Mouse (Mus musculus) liver, adult (tissue): ENCODE measurements around the gene Tbcc.

Experiments used
- GATA4 ChIP-seq: IDR thresholded peaks from 2 replicates; pipeline ENCODE4 v1.6.1; 2014; ENCODE audit warnings: mild to moderate bottlenecking, low read length; ENCODE audit not compliant: insufficient replicate concordance

The Tbcc gene

DNA sequence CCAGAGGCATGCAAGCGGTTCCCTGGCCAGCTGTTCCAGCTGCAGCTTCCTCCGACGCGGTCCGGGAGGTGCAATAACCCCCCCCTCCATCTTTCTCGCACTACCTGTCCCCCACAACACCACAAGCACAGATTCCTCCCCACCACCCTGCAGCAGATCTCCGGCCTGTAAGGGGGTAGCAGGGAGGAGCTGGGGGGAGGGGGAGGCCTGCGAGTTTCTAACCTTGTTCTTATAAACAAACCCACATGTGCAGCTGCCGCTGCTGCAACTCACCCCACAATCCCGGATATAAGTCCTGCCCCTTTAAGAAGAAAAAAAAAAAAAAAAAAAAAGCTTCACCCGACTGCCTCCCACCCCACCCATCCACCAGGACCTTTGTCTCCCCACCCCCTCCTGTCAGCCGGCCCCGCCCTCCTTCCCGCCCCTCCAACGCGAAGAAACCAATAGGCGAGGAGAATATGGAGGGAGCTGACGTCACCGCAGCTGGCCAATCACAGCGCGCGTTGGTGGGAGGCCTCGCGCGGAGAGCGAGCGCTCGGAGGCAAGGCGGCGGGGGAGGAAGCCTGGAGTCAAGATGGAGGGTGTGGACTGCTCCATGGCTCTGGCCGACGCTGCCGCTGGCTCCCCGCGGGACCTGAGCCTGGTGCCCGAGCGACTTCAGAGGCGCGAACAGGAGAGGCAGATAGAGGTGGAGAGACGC lies at the start of gene Tbcc:
Gene Tbcc (plus strand): TSS at position 569 of the 700 bp plus-strand sequence.
- no peak for TF ChIP-seq GATA4

DNA sequence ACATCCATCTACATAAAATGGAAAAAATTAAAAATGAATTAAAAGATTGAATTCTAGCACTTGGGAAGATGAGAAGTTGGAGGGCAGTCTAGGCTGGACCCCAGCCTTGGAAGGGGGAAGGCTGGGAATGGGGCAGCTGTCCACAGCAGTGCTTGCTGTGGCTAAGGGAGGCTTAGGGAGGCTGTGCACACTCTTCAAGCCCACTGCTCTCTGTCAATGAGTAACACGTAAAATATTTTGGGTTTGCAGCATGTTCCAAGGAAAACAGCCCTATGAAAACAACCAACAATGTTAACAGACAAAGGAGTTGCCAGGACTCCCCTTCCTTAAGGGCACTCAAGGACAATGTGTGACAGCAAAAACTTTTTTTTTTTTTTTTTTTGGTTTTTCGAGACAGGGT lies 47.5 kb upstream of the Tbcc start:
- no peak for TF ChIP-seq GATA4

DNA sequence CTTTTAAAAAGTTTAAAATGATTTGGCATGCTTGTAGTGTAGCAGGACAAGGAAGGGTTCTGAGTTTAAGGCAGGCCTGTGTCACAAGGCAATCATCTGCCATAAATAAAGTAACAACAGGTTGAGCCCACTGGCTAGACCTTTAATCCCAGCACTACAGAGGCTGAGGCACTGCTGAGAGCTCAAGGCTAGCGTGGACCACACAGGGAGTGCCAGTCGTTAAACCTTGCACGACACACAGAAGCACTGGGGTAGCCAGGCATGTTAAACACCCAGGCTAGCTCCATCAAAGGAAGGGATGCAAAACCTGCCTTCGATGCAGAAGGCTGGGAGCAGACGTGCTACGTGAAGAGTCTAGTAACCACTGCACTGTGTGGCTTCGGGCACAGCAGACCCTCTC lies 46.8 kb upstream of the Tbcc start:
- TF ChIP-seq GATA4: no peak

DNA sequence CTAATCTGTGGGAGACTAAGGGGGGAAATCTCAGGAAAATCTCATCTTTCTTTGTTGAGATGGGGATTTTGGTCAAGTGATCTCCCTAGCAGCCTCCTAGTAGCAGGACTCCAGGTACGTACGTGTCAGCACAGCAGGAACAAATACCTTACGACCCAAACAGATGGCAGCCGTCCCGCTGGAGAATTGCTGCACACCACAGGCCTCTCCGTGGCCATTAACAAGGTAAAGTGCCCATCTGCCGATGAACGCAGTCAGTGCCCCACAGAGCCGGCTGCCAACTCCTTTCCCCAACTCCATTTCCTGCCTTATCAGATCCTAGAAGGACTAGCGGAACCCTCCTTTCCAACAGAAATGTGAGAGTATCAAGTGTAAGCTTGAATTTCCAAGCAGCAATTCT lies 45.7 kb upstream of the Tbcc start:
- no peak for TF ChIP-seq GATA4

DNA sequence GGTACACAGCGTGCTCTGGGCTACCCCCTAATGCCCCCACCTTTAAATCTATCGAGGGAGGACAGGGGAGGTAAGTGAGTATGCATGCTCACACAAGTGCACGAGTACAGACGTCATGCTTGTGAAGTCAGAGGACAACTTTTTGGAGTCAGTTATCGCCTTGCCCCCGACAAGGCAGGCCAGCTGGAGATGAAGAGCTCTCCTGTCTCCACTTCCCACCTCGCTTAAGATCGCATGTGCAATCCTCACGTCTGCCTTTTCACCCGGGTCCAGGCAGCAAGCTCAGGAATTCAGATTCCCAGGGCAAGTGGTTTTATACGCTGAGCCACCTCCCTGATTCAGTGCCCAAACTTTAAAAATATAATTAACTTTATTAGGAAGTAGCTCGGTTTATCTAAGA lies 45.2 kb upstream of the Tbcc start:
- no peak for TF ChIP-seq GATA4

DNA sequence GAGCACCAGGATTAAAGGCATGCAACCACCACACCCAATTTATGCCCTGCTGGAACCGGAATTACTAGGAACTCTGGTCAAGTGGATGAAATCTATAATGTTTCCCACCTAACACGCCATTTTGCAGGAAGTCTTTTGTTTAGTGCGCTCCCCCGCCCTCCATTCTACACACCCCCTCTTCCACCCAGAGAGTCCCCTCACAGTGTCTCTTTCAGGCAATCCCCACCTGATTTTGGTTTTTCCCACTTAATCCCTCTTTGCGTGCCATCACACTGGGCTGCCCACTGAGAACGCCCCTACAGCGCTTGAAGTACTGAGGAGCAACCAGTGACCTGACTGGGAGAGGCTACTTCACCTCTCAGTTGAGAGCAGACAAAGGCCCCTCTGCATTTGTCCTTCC lies 43.3 kb upstream of the Tbcc start:
- no peak for TF ChIP-seq GATA4

- TF ChIP-seq GATA4: no peak
These were observed 37.8 kb upstream of the Tbcc start for GRCm38 (mm10) chr17:46852725-46853124.

- TF ChIP-seq GATA4: no peak
These were observed 37.2 kb upstream of the Tbcc start for GRCm38 (mm10) chr17:46853281-46853680.

DNA sequence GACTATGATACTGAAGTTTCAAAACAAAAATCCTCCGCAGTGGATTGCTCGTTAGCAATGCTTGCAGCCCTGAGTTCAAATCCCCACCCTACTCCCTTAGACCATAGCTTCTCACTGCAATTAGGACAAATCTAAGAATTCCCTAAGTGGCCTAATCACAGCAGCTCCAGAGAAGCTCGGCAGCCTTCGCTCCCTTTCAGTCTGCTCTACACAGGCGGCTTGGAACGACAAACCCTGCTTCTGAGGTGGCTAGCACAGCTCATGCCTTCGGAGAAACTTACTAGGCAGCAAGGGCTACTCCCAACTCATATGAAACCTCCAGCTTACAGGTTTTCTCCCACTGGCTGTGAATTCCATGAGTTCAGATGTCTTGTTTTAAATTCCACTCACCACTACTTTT lies 36.4 kb upstream of the Tbcc start:
- TF ChIP-seq GATA4: no peak

DNA sequence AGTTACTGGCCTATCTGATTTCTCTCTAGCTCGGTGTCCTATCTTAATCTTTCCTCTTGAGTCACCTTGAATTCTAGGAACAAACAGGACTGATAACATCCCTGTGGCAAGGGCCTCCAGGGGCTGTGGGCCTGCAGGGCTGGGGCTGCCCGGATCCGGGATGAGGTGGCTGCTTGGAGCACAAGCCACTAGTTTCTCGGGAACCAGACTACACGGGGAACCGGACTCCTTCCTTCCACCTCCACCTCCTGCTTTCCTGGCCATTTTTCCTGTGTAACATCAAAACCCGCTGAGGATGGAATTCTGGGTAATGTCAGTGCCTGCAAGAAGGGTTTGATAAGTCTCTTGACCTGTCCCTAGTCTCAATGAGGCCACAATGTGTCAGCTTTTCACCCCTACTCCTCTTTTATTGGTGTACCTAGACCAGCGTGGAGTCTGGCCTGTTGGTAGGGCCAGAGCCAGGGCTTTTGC lies 35.8 kb upstream of the Tbcc start:
- TF ChIP-seq GATA4: no peak

DNA sequence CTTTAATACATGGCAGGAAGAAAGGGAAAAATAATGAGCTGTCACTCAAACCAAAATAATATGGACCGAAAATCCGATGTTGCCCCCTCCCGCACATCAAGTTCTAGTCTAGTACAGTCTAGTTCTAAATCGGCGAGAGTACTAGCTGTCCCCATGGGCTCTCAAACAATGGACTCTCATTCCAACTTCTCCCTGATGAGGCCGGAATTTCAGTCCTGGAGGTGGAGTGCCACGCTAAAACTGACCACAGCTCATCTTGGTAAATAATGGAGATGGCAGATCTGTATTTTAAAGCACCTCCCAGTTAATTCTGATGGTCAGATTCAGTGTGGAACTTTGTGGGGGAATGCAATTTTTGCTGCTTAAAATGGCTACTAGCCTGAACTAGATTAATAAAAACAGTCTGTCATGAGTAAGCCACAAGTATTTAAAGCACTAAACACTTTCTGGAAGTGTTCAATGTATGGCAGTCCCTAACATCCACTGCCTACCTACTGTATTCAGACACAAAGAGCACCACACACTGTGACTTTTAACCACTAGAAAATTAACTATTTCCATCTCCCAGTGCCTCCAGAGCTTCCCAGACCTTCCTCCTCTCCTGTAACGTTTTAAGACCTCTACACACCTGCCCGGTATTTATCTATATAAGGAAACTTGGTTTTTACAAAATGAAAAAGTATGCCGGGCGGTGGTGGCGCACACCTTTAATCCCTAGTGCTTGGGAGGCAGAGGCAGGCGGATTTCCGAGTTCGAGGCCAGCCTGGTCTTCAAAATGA lies 35.0 kb upstream of the Tbcc start:
- TF ChIP-seq GATA4: no peak

DNA sequence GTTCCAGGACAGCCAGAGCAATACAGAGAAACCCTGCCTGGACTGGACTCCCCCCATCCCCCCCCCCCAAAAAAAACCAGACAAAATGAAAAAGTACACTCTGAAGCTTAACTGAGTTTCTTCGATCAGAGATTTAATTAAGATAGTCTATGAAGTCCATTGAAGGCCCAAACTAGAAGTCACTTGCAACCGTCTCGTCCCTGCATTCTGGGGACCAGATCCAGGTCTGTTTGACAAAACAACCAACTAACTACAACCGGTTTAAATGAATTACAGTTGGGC lies 34.4 kb upstream of the Tbcc start:
- TF ChIP-seq GATA4: no peak

- TF ChIP-seq GATA4: no peak
These were observed 33.8 kb upstream of the Tbcc start for GRCm38 (mm10) chr17:46856471-46857360.

DNA sequence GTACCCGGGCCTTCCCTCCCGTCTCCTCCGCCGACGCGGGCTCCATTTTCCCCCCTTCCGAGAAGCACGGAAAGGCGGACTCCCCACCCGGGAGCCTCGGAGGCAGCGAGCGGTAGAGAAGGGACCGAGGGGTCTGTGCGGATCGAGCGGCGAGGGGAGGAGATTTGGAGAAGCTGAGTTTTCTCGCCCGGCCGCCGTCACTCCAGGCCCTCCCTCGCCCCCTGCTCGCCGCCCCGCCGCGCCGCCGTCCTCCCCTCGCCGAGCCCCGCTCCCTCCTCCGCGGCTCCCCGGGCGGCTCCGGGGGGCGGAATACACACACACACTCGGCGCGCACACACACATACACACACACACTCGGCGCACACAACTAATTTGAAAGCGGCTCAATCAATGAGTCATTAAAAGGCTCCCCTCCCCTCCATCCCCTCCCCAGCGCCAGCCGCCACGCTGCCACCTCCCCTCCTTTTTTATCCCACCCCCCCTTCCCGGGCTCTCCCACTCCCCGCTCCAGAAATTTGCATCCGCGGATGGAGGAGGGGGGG lies 33.1 kb upstream of the Tbcc start:
- no peak for TF ChIP-seq GATA4
